Mouse (Mus musculus) forebrain, embryonic 12.5 days (tissue): ENCODE results near the gene Phactr1. TPM values are rescaled to one million over a fixed set of nuclear protein-coding genes. Genes with fewer than 3 reads are reported as not detected.

ENCODE experiments used
- ATAC-seq: fragments of 200-750 bp; cut with Nextera tagmentation; 2 replicates; pipeline ENCODE4 v1.8.0; 2017; ENCODE audit warnings: moderate TSS enrichment; ENCODE audit not compliant: low FRiP score
- H3K27ac ChIP-seq: fragments of 300-500 bp; sonication (generic); 2 replicates; pipeline ENCODE4 v1.5.1; 2016; ENCODE audit warnings: mild to moderate bottlenecking
- H3K27me3 ChIP-seq: fragments of 300-500 bp; sonication (generic); 2 replicates; pipeline ENCODE4 v1.6.1; 2016; ENCODE audit warnings: mild to moderate bottlenecking
- H3K36me3 ChIP-seq: fragments of 300-500 bp; sonication (generic); replicated peaks from 2 replicates; pipeline ENCODE4 v1.6.1; 2016; ENCODE audit warnings: mild to moderate bottlenecking
- H3K4me1 ChIP-seq: fragments of 300-500 bp; sonication (generic); 2 replicates; pipeline ENCODE4 v1.6.1; 2016
- H3K4me2 ChIP-seq: fragments of 300-500 bp; sonication (generic); 2 replicates; pipeline ENCODE4 v1.6.1; 2016; ENCODE audit warnings: mild to moderate bottlenecking, moderate library complexity
- H3K4me3 ChIP-seq: fragments of 300-500 bp; sonication (generic); replicated peaks from 2 replicates; pipeline ENCODE4 v1.5.1; 2016; ENCODE audit warnings: mild to moderate bottlenecking
- H3K9ac ChIP-seq: fragments of 300-500 bp; sonication (generic); 2 replicates; pipeline ENCODE4 v1.6.1; 2016; ENCODE audit warnings: mild to moderate bottlenecking
- H3K9me3 ChIP-seq: fragments of 300-500 bp; sonication (generic); 2 replicates; pipeline ENCODE4 v1.6.1; 2016
- WGBS: fragments of 180-500 bp; shearing (Covaris S2); methylation state at CpG from one replicate; pipeline ENCODE4 v1.1.7; 2016; 5-methylcytosine and 5-hydroxymethylcytosine counted together
- polyA plus RNA-seq: library from polyadenylated mRNA; unstranded; fragments of >200 nt; fragmentation: Nextera tagmentation; extraction: Ambion mirVana; gene quantifications from 2 replicates; pipeline ENCODE4 v1.2.1, GENCODE M21; 2016

Gene Phactr1
- polyA plus RNA-seq, 1 experiment from 2014 or later = 17.4 TPM

- no peaks in the 10 kb centered on the region for H3K27me3 ChIP-seq
- WGBS = 86% methylated on average over 8 of the region's 8 CpGs
- no peak for ATAC-seq
- H3K4me2 ChIP-seq = no peak overlapping the region
- no peak overlapping the region for H3K9ac ChIP-seq
- no peaks in the 10 kb centered on the region for H3K36me3 ChIP-seq
- no peaks in the 10 kb centered on the region for H3K9me3 ChIP-seq
- no peak overlapping the region for H3K4me3 ChIP-seq
- H3K27ac ChIP-seq = no peak overlapping the region
- no peaks in the 10 kb centered on the region for H3K4me1 ChIP-seq
These were observed 388.4 kb downstream of the Phactr1 start for GRCm38 (mm10) chr13:43068716-43069265.

GRCm38 (mm10) chr13:43070496-43070895 is 390.1 kb downstream of the Phactr1 start:
- Histone ChIP-seq H3K36me3 (no peaks in the 10 kb centered on the region), H3K27me3 (no peaks in the 10 kb centered on the region), H3K4me3 (no peak overlapping the region), H3K4me2 (no peak overlapping the region), H3K9ac (no peak overlapping the region), H3K27ac (no peak overlapping the region), H3K4me1 (no peaks in the 10 kb centered on the region), H3K9me3 (no peaks in the 10 kb centered on the region)
- 82% methylated on average over 4 of the region's 4 CpGs for WGBS
- ATAC-seq = no peak

GRCm38 (mm10) chr13:43070971-43071370 is 390.5 kb downstream of the Phactr1 start:
- Histone ChIP-seq H3K27me3 (no peaks in the 10 kb centered on the region), H3K9ac (no peak overlapping the region), H3K4me3 (no peak overlapping the region), H3K9me3 (no peaks in the 10 kb centered on the region), H3K27ac (no peak overlapping the region), H3K36me3 (no peaks in the 10 kb centered on the region), H3K4me1 (no peaks in the 10 kb centered on the region), H3K4me2 (no peak overlapping the region)
- WGBS = 74% methylated on average over 2 of the region's 2 CpGs
- ATAC-seq = no peak

- Histone ChIP-seq H3K36me3 (peaks cover 5% of the 10 kb centered on the region; the same call in 1 of the 2 replicates), H3K27me3 (no peaks in the 10 kb centered on the region), H3K4me2 (no peak overlapping the region), H3K4me3 (no peak overlapping the region), H3K4me1 (no peaks in the 10 kb centered on the region), H3K9me3 (no peaks in the 10 kb centered on the region), H3K9ac (no peak overlapping the region), H3K27ac (no peak overlapping the region)
- WGBS = 76% methylated on average over 6 of the region's 6 CpGs
- no peak for ATAC-seq
These were observed 395.0 kb downstream of the Phactr1 start for GRCm38 (mm10) chr13:43075456-43075855.

- Histone ChIP-seq H3K4me2 (no peak overlapping the region), H3K9me3 (no peaks in the 10 kb centered on the region), H3K27me3 (no peaks in the 10 kb centered on the region), H3K36me3 (peaks cover 5% of the 10 kb centered on the region; the same call in 1 of the 2 replicates), H3K4me3 (no peak overlapping the region), H3K27ac (no peak overlapping the region), H3K9ac (no peak overlapping the region), H3K4me1 (no peaks in the 10 kb centered on the region)
- WGBS = 92% methylated on average over 9 of the region's 9 CpGs
- no peak for ATAC-seq
These were observed 397.1 kb downstream of the Phactr1 start for GRCm38 (mm10) chr13:43077485-43077884.

GRCm38 (mm10) chr13:43085226-43085625 is 404.8 kb downstream of the Phactr1 start:
- H3K27me3 ChIP-seq = no peaks in the 10 kb centered on the region
- no peak overlapping the region for H3K4me2 ChIP-seq
- H3K9ac ChIP-seq = no peak overlapping the region
- H3K27ac ChIP-seq = no peak overlapping the region
- H3K4me1 ChIP-seq = no peaks in the 10 kb centered on the region
- no peaks in the 10 kb centered on the region for H3K36me3 ChIP-seq
- H3K9me3 ChIP-seq = no peaks in the 10 kb centered on the region
- 87% methylated on average over 7 of the region's 7 CpGs for whole genome bisulfite sequencing
- no peak overlapping the region for H3K4me3 ChIP-seq
- no peak for ATAC-seq

- ATAC-seq = no peak; the same call in 1 of the 2 replicates
- no peaks in the 10 kb centered on the region for H3K36me3 ChIP-seq
- 55% methylated on average over 7 of the region's 7 CpGs for WGBS
These were observed 413.9 kb downstream of the Phactr1 start for GRCm38 (mm10) chr13:43094365-43094764.

GRCm38 (mm10) chr13:43102943-43103342 is 422.5 kb downstream of the Phactr1 start:
- Histone ChIP-seq H3K27me3 (no peaks in the 10 kb centered on the region), H3K27ac (no peak overlapping the region), H3K4me1 (no peaks in the 10 kb centered on the region), H3K9ac (no peak overlapping the region), H3K9me3 (peaks cover 5% of the 10 kb centered on the region), H3K4me3 (no peak overlapping the region), H3K4me2 (no peak overlapping the region), H3K36me3 (no peaks in the 10 kb centered on the region)
- 80% methylated on average over 7 of the region's 7 CpGs for WGBS
- ATAC-seq = no peak

More at GRCm38 (mm10) chr13:43094365-43094764, 413.9 kb downstream of the Phactr1 start:
- H3K4me3 ChIP-seq = no peak overlapping the region
- no peaks in the 10 kb centered on the region for H3K4me1 ChIP-seq
- no peak overlapping the region for H3K9ac ChIP-seq
- no peak overlapping the region for H3K4me2 ChIP-seq
- H3K9me3 ChIP-seq = no peaks in the 10 kb centered on the region
- no peaks in the 10 kb centered on the region for H3K27me3 ChIP-seq
- H3K27ac ChIP-seq = no peak overlapping the region

- H3K36me3 ChIP-seq = no peaks in the 10 kb centered on the region
- no peak overlapping the region for H3K27ac ChIP-seq
- no peak overlapping the region for H3K4me3 ChIP-seq
- no peak overlapping the region for H3K4me2 ChIP-seq
- WGBS = 93% methylated on average over 9 of the region's 9 CpGs
- no peak overlapping the region for H3K9ac ChIP-seq
- peaks cover 5% of the 10 kb centered on the region for H3K9me3 ChIP-seq
- H3K4me1 ChIP-seq = no peaks in the 10 kb centered on the region
- ATAC-seq = no peak
- no peaks in the 10 kb centered on the region for H3K27me3 ChIP-seq
These were observed 424.1 kb downstream of the Phactr1 start for GRCm38 (mm10) chr13:43104496-43104895.

GRCm38 (mm10) chr13:43112280-43112679 is 431.9 kb downstream of the Phactr1 start:
- Histone ChIP-seq H3K36me3 (no peaks in the 10 kb centered on the region), H3K9me3 (no peaks in the 10 kb centered on the region), H3K27me3 (0 out of 2 replicates have a peak, but pooled peaks cover 4% of the 10 kb centered on the region), H3K9ac (no peak overlapping the region), H3K27ac (no peak overlapping the region), H3K4me1 (no peaks in the 10 kb centered on the region), H3K4me2 (no peak overlapping the region), H3K4me3 (no peak overlapping the region)
- ATAC-seq = no peak
- 79% methylated on average over 7 of the region's 7 CpGs for WGBS

- Histone ChIP-seq H3K27me3 (0 out of 2 replicates have a peak, but pooled peaks cover 4% of the 10 kb centered on the region), H3K9me3 (no peaks in the 10 kb centered on the region), H3K4me3 (no peak overlapping the region), H3K4me1 (no peaks in the 10 kb centered on the region), H3K4me2 (no peak overlapping the region), H3K9ac (no peak overlapping the region), H3K27ac (no peak overlapping the region), H3K36me3 (no peaks in the 10 kb centered on the region)
- WGBS = 84% methylated on average over 3 of the region's 3 CpGs
- ATAC-seq = no peak
These were observed 432.3 kb downstream of the Phactr1 start for GRCm38 (mm10) chr13:43112707-43113106.

- whole genome bisulfite sequencing = 98% methylated on average over 3 of the region's 3 CpGs
- no peak overlapping the region for H3K4me3 ChIP-seq
- no peak overlapping the region for H3K27ac ChIP-seq
- no peak for ATAC-seq
- H3K4me1 ChIP-seq = no peaks in the 10 kb centered on the region
- H3K36me3 ChIP-seq = no peaks in the 10 kb centered on the region
- H3K9ac ChIP-seq = no peak overlapping the region
- 0 out of 2 replicates have a peak, but pooled peaks cover 4% of the 10 kb centered on the region for H3K27me3 ChIP-seq
- H3K4me2 ChIP-seq = no peak overlapping the region
- no peaks in the 10 kb centered on the region for H3K9me3 ChIP-seq
These were observed 432.7 kb downstream of the Phactr1 start for GRCm38 (mm10) chr13:43113141-43113540.

GRCm38 (mm10) chr13:43122306-43123070 is 442.1 kb downstream of the Phactr1 start:
- Histone ChIP-seq H3K9ac (no peak overlapping the region), H3K4me1 (peaks cover 9% of the 10 kb centered on the region), H3K36me3 (no peaks in the 10 kb centered on the region), H3K27ac (no peak overlapping the region), H3K27me3 (no peaks in the 10 kb centered on the region), H3K9me3 (no peaks in the 10 kb centered on the region), H3K4me3 (no peak overlapping the region), H3K4me2 (no peak overlapping the region)
- WGBS = 62% methylated on average over 16 of the region's 16 CpGs
- no peak for ATAC-seq
